Mouse (Mus musculus): ENCODE data around the gene Coro2a. TPM values are rescaled to one million over a fixed set of nuclear protein-coding genes. Genes with fewer than 3 reads are reported as not detected.
A peak's percentile ranks its signal among the peaks of the same experiment; 100 is the strongest.

Coro2a gene
- polyA plus RNA-seq, 1 experiment: 36.0 TPM

DNA sequence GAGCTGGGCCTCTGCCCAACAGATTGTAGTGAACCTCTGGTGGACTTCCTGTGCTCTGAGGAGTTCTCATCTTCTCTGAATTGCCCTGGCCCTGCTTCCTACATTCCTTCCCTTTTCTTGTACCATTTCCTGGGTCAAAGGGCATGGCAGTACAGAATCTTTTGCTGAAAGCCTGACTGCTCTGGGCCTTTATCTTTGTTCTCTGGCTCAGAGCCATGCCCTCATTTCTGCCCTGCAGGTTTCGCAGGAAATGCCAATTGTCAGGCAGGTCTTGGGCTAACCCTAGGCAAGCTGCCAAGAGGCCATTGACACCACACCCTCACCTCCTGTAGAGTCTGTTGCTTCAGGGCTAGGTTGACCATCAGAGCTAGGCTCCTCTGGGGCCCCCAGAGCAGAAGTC, 48.1 kb downstream of the Coro2a start:
- peak overlapping the region; percentile 76 for H3K27ac ChIP-seq (ENCODE audit: insufficient read depth, low read length)
- 24% methylated on average over 1 of the region's 1 CpGs for WGBS

DNA sequence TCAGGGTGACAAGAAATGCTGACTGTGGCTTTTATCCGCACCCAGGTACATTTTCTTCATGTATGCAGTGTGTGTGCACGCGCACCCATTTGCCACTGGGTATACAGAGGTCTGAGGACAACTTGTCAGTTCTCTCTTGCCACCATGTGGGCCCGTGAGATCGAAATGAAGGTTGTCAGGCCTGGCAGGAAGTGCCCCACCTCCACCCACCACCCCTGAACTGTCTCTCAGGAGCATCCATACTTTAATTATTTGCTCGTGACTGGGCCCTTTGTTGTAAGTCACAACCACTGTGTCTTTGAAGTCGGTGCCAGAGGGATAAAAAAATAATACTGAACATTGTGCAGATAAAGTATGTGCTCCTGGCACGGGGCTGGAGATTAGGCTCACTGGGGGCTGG, 51.6 kb downstream of the Coro2a start:
- H3K36me3 ChIP-seq (ENCODE audit: control insufficient read depth, insufficient read depth, low read length): peaks cover 7% of the 10 kb centered on the region
- H3K27ac ChIP-seq (ENCODE audit: insufficient read depth, low read length): no peak overlapping the region
- WGBS: 55% methylated on average over 8 of the region's 8 CpGs
- DNase-seq (ENCODE audit: low read depth in 1 of 2, low spot score in 2 of 2): no peak
- H3K4me1 ChIP-seq (ENCODE audit: control insufficient read depth, insufficient read depth, insufficient read length): peaks cover 44% of the 10 kb centered on the region; the same call in 1 of the 2 replicates
- no peak overlapping the region for H3K4me3 ChIP-seq (ENCODE audit: extremely low read depth, insufficient read depth, insufficient read length)
- H3K27me3 ChIP-seq (ENCODE audit: control insufficient read depth, insufficient read depth, low read length): no peaks in the 10 kb centered on the region
- TF ChIP-seq CTCF (IDR thresholded peaks at IDR 0.05; ENCODE audit: extremely low read depth, insufficient read depth, insufficient read length, insufficient replicate concordance) (no peak), POLR2A (IDR thresholded peaks at IDR 0.05; ENCODE audit: low read depth, low read length) (no peak)

More for the DNA sequence above, 48.1 kb downstream of the Coro2a start:
- TF ChIP-seq POLR2A (IDR thresholded peaks at IDR 0.05; ENCODE audit: low read depth, low read length) (no peak), CTCF (IDR thresholded peaks at IDR 0.05; ENCODE audit: extremely low read depth, insufficient read depth, insufficient read length, insufficient replicate concordance) (no peak)
- peak in 1 of 2 experiments; percentile 41 for DNase-seq (ENCODE audit: low read depth in 1 of 2, low spot score in 2 of 2)
- Histone ChIP-seq H3K36me3 (ENCODE audit: control insufficient read depth, insufficient read depth, low read length) (no peaks in the 10 kb centered on the region), H3K4me1 (ENCODE audit: control insufficient read depth, insufficient read depth, insufficient read length) (peaks cover 50% of the 10 kb centered on the region), H3K4me3 (ENCODE audit: extremely low read depth, insufficient read depth, insufficient read length) (no peak overlapping the region), H3K27me3 (ENCODE audit: control insufficient read depth, insufficient read depth, low read length) (no peaks in the 10 kb centered on the region)

DNA sequence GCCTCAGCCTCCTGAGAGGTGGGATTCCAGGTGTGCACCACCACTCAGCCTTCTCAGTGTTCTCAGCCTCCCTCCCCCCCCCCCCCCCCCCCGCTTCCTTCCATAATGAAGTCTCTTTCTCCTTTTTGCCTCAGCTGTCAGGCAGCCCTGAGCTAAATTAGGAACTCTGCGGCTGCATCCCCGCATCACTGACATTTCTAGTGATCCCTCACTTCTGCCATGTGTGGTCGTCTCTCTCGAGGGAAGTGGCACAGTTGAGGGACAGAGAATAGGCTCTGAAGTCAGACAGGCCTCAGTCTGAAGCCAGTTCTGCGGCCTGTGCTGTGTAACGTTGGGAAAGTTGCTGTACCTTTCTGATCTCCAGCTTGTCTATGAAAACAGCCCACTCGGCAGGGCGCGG, 52.0 kb downstream of the Coro2a start:
- H3K27me3 ChIP-seq (ENCODE audit: control insufficient read depth, insufficient read depth, low read length): no peaks in the 10 kb centered on the region
- H3K27ac ChIP-seq (ENCODE audit: insufficient read depth, low read length): no peak overlapping the region
- H3K4me3 ChIP-seq (ENCODE audit: extremely low read depth, insufficient read depth, insufficient read length): no peak overlapping the region
- WGBS: 53% methylated on average over 10 of the region's 10 CpGs
- peaks cover 44% of the 10 kb centered on the region; the same call in 1 of the 2 replicates for H3K4me1 ChIP-seq (ENCODE audit: control insufficient read depth, insufficient read depth, insufficient read length)
- peaks cover 7% of the 10 kb centered on the region for H3K36me3 ChIP-seq (ENCODE audit: control insufficient read depth, insufficient read depth, low read length)
- no peak for DNase-seq (ENCODE audit: low read depth in 1 of 2, low spot score in 2 of 2)
- TF ChIP-seq POLR2A (IDR thresholded peaks at IDR 0.05; ENCODE audit: low read depth, low read length): no peak
- TF ChIP-seq CTCF (IDR thresholded peaks at IDR 0.05; ENCODE audit: extremely low read depth, insufficient read depth, insufficient read length, insufficient replicate concordance): no peak

DNA sequence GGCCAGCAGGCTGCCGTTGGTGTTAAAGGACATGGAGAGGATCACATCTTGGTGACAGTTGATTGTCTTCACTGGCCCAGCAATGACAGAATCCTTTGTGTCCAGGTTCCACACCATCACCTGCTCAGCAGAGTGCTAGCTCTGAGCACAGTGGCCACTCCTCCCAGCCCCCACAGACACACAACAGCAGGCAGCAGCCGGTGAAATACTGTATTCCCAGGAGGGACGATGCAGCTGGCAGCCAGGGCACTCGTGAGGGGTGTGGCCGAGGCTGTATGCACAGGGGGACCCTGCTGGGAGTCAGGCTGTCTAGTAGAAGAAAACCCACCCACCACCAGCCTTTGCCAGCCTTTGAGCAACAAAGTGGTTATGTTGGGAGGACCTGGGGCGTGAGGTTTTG, 55.3 kb downstream of the Coro2a start:
- WGBS: 53% methylated on average over 6 of the region's 6 CpGs
- H3K36me3 ChIP-seq (ENCODE audit: control insufficient read depth, insufficient read depth, low read length): peaks cover 12% of the 10 kb centered on the region
- H3K4me3 ChIP-seq (ENCODE audit: extremely low read depth, insufficient read depth, insufficient read length): no peak overlapping the region
- H3K4me1 ChIP-seq (ENCODE audit: control insufficient read depth, insufficient read depth, insufficient read length): peaks cover 28% of the 10 kb centered on the region; the same call in 1 of the 2 replicates
- DNase-seq (ENCODE audit: low read depth in 1 of 2, low spot score in 2 of 2): peak in 1 of 2 experiments; percentile 40
- no peaks in the 10 kb centered on the region for H3K27me3 ChIP-seq (ENCODE audit: control insufficient read depth, insufficient read depth, low read length)
- no peak overlapping the region for H3K27ac ChIP-seq (ENCODE audit: insufficient read depth, low read length)
- TF ChIP-seq POLR2A (IDR thresholded peaks at IDR 0.05; ENCODE audit: low read depth, low read length) (no peak), CTCF (IDR thresholded peaks at IDR 0.05; ENCODE audit: extremely low read depth, insufficient read depth, insufficient read length, insufficient replicate concordance) (no peak)

DNA sequence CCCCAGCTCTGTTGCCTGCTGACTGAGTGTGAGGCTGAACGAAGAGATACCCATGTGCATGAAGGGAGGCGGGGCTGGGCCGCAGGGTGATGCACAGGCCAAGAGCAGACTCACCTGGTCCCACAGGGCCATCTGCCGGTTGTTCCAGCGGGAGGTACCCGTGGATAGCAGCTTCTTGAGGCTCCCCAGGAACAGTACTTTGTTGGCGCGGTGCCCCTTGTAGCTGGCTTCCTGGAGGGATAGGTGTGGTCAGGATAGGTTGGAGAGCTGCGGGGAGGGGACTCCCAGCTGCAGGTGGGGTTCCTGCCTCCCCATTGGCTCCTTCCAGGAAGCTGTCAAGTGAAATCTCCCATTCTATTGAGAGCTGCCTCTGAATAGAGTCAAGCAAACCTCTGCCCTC, 56.5 kb downstream of the Coro2a start:
- Histone ChIP-seq H3K4me1 (ENCODE audit: control insufficient read depth, insufficient read depth, insufficient read length) (peaks cover 25% of the 10 kb centered on the region; the same call in 1 of the 2 replicates), H3K27ac (ENCODE audit: insufficient read depth, low read length) (no peak overlapping the region), H3K36me3 (ENCODE audit: control insufficient read depth, insufficient read depth, low read length) (peaks cover 18% of the 10 kb centered on the region), H3K4me3 (ENCODE audit: extremely low read depth, insufficient read depth, insufficient read length) (no peak overlapping the region), H3K27me3 (ENCODE audit: control insufficient read depth, insufficient read depth, low read length) (no peaks in the 10 kb centered on the region)
- 81% methylated on average over 9 of the region's 9 CpGs for WGBS
- no peak for DNase-seq (ENCODE audit: low read depth in 1 of 2, low spot score in 2 of 2)
- no peak for TF ChIP-seq POLR2A (IDR thresholded peaks at IDR 0.05; ENCODE audit: low read depth, low read length)
- no peak for TF ChIP-seq CTCF (IDR thresholded peaks at IDR 0.05; ENCODE audit: extremely low read depth, insufficient read depth, insufficient read length, insufficient replicate concordance)

DNA sequence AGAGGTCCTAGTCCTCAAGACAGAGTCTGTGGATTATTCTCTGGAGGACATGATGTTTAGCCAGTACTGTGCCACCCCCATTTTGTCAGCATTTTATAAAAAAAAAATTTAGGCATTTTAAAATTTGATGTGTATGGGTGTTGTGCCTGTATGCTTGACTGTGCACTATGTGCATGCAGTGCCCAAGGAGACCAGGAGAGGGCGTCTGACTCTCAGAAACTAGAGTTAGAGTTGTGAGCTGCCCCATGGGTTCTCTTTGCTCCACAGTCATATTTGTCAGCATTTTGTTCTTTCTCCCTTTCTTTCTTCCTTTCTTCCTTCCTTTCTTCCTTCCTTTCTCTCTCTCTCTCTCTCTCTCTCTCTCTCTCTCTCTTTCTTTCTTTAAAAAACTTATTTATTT, 57.7 kb downstream of the Coro2a start:
- peak; percentile 47 to 62 for DNase-seq (ENCODE audit: low read depth in 1 of 2, low spot score in 2 of 2)
- WGBS: 22% methylated on average over 1 of the region's 1 CpGs
- H3K27ac ChIP-seq (ENCODE audit: insufficient read depth, low read length): no peak overlapping the region
- TF ChIP-seq CTCF (IDR thresholded peaks at IDR 0.05; ENCODE audit: extremely low read depth, insufficient read depth, insufficient read length, insufficient replicate concordance) (peak; percentile 28; the same call in 1 of the 2 replicates), POLR2A (IDR thresholded peaks at IDR 0.05; ENCODE audit: low read depth, low read length) (no peak)
- no peak overlapping the region for H3K4me3 ChIP-seq (ENCODE audit: extremely low read depth, insufficient read depth, insufficient read length)
- H3K4me1 ChIP-seq (ENCODE audit: control insufficient read depth, insufficient read depth, insufficient read length): peaks cover 16% of the 10 kb centered on the region; the same call in 1 of the 2 replicates
- H3K27me3 ChIP-seq (ENCODE audit: control insufficient read depth, insufficient read depth, low read length): no peaks in the 10 kb centered on the region
- peaks cover 20% of the 10 kb centered on the region for H3K36me3 ChIP-seq (ENCODE audit: control insufficient read depth, insufficient read depth, low read length)

DNA sequence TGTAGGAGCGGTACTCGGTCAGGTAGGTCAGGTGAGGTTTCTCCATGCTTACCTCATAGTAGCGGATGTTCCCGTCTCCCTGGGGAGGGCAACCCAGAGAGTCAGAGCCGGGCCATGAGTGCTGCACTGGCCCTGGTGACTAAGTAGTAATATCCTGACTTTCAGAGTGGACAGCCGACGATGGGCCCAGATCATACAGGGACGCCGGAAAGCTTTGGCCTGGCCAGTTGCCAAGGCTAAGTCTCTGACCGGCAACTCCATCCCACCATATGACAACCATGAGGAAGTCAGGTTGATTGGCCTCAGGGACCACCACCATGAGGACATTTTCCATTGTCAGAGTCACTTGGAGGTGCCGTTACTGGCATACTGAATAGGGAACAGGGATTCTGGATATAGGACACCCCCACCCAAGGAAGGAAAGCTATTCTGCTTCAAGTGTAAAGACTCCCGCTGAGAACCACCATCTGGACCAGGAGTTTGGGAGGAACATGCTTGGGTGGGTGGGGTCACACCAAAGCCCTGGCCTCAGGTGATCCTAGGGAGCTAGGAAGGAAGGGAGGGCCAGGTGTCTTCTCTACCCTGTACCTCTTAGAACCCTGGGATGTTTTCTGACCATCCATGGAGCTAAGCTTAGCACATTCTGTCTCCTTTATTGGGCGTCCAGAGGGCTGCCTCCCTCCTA, 58.5 kb downstream of the Coro2a start:
- TF ChIP-seq CTCF (IDR thresholded peaks at IDR 0.05; ENCODE audit: extremely low read depth, insufficient read depth, insufficient read length, insufficient replicate concordance) (no peak), POLR2A (IDR thresholded peaks at IDR 0.05; ENCODE audit: low read depth, low read length) (no peak)
- no peak for DNase-seq (ENCODE audit: low read depth in 1 of 2, low spot score in 2 of 2)
- WGBS: 90% methylated on average over 13 of the region's 13 CpGs
- Histone ChIP-seq H3K4me1 (ENCODE audit: control insufficient read depth, insufficient read depth, insufficient read length) (peaks cover 12% of the 10 kb centered on the region; the same call in 1 of the 2 replicates), H3K27ac (ENCODE audit: insufficient read depth, low read length) (no peak overlapping the region), H3K27me3 (ENCODE audit: control insufficient read depth, insufficient read depth, low read length) (no peaks in the 10 kb centered on the region), H3K4me3 (ENCODE audit: extremely low read depth, insufficient read depth, insufficient read length) (no peak overlapping the region), H3K36me3 (ENCODE audit: control insufficient read depth, insufficient read depth, low read length) (peaks cover 23% of the 10 kb centered on the region)
